Mouse (Mus musculus) megakaryocyte, embryonic 14.5 days (primary cell): ENCODE results near the gene Cda. TPM values are rescaled to one million over a fixed set of nuclear protein-coding genes. Genes with fewer than 3 reads are reported as not detected.
"Not testable (repeated sequence)": the region's sequence is repeated elsewhere in the genome, so short reads cannot be mapped to it uniquely, and the experiment has no call there.

Experiments
- H3K27me3 ChIP-seq: replicated peaks from 2 replicates; pipeline ENCODE3; 2012; ENCODE audit warnings: inconsistent platforms
- H3K36me3 ChIP-seq: replicated peaks from 2 replicates; pipeline ENCODE3; 2012; ENCODE audit warnings: low read length, inconsistent platforms, mixed read lengths
- H3K4me1 ChIP-seq: 2 replicates; pipeline ENCODE4 v1.6.1; 2012; ENCODE audit warnings: inconsistent platforms
- H3K4me3 ChIP-seq: replicated peaks from 2 replicates; pipeline ENCODE3; 2012; ENCODE audit warnings: moderate library complexity, mild to moderate bottlenecking, inconsistent platforms
- H3K9me3 ChIP-seq: 2 replicates; pipeline ENCODE4 v1.6.1; 2012; ENCODE audit warnings: inconsistent platforms
- FLI1 ChIP-seq: IDR thresholded peaks from 2 replicates; pipeline ENCODE4 v1.6.1; 2012; ENCODE audit warnings: low read length, inconsistent platforms, mixed read lengths
- GATA1 ChIP-seq: IDR thresholded peaks from 3 replicates; pipeline ENCODE4 v1.6.1; 2012; ENCODE audit warnings: mixed read lengths, low read length, inconsistent platforms, borderline replicate concordance
- polyA plus RNA-seq: library from polyadenylated mRNA; stranded (reverse); fragments of >175 nt; gene quantifications from 2 replicates; pipeline ENCODE4 v1.2.3, GENCODE M21; 2012; ENCODE audit warnings: low replicate concordance; ENCODE audit not compliant: insufficient read depth

Gene Cda
- polyA plus RNA-seq, 1 experiment = 14.9 TPM

GRCm38 (mm10) chr4:138337341-138337740 is 30.5 kb downstream of the Cda start:
- peaks cover 68% of the 10 kb centered on the region for H3K27me3 ChIP-seq
- TF ChIP-seq GATA1 = no peak
- TF ChIP-seq FLI1 = no peak
- H3K9me3 ChIP-seq = no peaks in the 10 kb centered on the region
- H3K4me1 ChIP-seq = peaks cover 17% of the 10 kb centered on the region
- H3K36me3 ChIP-seq = no peaks in the 10 kb centered on the region
- no peak overlapping the region for H3K4me3 ChIP-seq

DNA sequence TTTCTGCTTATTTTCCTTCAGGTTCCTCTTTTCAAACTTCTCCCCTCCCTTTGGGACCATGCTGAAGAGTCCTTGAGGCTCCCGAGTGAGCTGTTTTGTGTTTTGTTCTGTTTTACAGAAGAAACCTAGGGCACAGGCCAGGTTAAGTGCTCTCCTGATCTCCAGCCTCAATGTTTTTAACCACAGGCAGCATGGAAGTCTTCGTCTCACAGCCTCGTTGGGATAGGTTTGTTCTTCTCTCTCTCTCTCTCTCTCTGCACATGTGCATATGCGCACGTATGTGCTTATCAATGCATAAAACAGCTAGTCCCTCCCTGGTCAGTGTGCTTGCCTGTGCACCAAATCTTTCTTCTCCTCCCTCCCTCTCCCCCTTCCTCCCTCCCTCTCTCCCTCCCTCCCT is 30.9 kb downstream of the Cda start:
- TF ChIP-seq FLI1 (no peak), GATA1 (no peak)
- Histone ChIP-seq H3K27me3 (peaks cover 71% of the 10 kb centered on the region), H3K4me1 (peaks cover 17% of the 10 kb centered on the region), H3K4me3 (no peak overlapping the region), H3K36me3 (no peaks in the 10 kb centered on the region), H3K9me3 (no peaks in the 10 kb centered on the region)

DNA sequence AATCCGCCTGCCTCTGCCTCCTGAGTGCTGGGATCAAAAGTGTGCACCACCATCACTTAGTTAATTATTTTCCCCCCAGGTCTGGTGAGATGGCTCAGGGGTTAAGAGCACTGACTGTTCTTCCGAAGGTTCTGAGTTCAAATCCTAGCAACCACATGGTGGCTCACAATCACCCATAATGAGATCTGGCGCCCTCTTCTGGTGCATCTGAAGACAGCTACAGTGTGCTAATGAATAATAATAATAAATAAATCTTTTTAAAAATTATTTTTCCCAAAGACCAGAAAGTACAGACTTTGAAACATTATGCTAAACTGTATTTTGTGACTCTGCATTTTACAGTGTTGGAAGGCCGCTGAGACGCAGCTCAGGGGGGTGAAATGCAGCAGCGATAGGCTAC is 32.1 kb downstream of the Cda start:
- H3K36me3 ChIP-seq = no peaks in the 10 kb centered on the region
- H3K4me3 ChIP-seq = no peak overlapping the region
- H3K4me1 ChIP-seq = peaks cover 13% of the 10 kb centered on the region
- H3K9me3 ChIP-seq = no peaks in the 10 kb centered on the region
- TF ChIP-seq GATA1 (no peak), FLI1 (no peak)
- H3K27me3 ChIP-seq = peaks cover 72% of the 10 kb centered on the region

- Histone ChIP-seq H3K9me3 (no peaks in the 10 kb centered on the region), H3K36me3 (no peaks in the 10 kb centered on the region), H3K27me3 (peaks cover 72% of the 10 kb centered on the region), H3K4me3 (no peak overlapping the region), H3K4me1 (peaks cover 11% of the 10 kb centered on the region)
- no peak for TF ChIP-seq GATA1
- no peak for TF ChIP-seq FLI1
Observed at GRCm38 (mm10) chr4:138335036-138335435, 32.8 kb downstream of the Cda start.

DNA sequence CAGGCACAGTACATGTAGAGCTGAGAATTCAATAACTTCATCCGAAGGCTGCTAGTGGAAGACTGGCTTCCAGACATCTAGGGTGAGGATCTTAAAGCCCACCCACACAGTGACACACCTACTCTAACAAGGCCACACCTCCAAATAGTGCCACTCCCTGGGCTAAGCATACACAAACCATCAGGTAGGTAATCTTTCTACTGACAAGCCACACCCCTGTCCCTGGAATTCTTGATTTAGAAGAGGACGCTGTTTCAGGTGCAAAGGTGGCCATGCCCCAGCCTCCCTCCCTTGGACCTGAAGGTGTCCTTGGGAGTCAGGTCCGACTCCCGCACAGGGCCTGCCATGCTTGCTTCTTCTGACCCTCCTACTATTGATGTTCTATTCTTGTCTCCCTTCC is 34.7 kb downstream of the Cda start:
- Histone ChIP-seq H3K27me3 (peaks cover 75% of the 10 kb centered on the region), H3K9me3 (peaks cover 11% of the 10 kb centered on the region; the same call in 1 of the 2 replicates), H3K36me3 (no peaks in the 10 kb centered on the region), H3K4me1 (peaks cover 9% of the 10 kb centered on the region; the same call in 1 of the 2 replicates), H3K4me3 (no peak overlapping the region)
- TF ChIP-seq FLI1 = no peak
- no peak for TF ChIP-seq GATA1

GRCm38 (mm10) chr4:138331647-138332046 is 36.1 kb downstream of the Cda start:
- no peaks in the 10 kb centered on the region for H3K36me3 ChIP-seq
- peaks cover 4% of the 10 kb centered on the region for H3K4me1 ChIP-seq
- H3K9me3 ChIP-seq = peaks cover 15% of the 10 kb centered on the region; the same call in 1 of the 2 replicates
- TF ChIP-seq FLI1 (no peak), GATA1 (no peak)
- H3K4me3 ChIP-seq = no peak overlapping the region
- peaks cover 64% of the 10 kb centered on the region for H3K27me3 ChIP-seq

GRCm38 (mm10) chr4:138330264-138330671 is 37.5 kb downstream of the Cda start:
- H3K9me3 ChIP-seq = peaks cover 15% of the 10 kb centered on the region; the same call in 1 of the 2 replicates
- peaks cover 64% of the 10 kb centered on the region for H3K27me3 ChIP-seq
- no peak overlapping the region for H3K4me3 ChIP-seq
- H3K36me3 ChIP-seq = no peaks in the 10 kb centered on the region
- peaks cover 11% of the 10 kb centered on the region for H3K4me1 ChIP-seq
- TF ChIP-seq GATA1 = no peak
- no peak for TF ChIP-seq FLI1

- peaks cover 45% of the 10 kb centered on the region for H3K27me3 ChIP-seq
- no peak for TF ChIP-seq GATA1
- no peak for TF ChIP-seq FLI1
- H3K4me3 ChIP-seq = no peak overlapping the region
- peaks cover 15% of the 10 kb centered on the region; the same call in 1 of the 2 replicates for H3K9me3 ChIP-seq
- H3K36me3 ChIP-seq = no peaks in the 10 kb centered on the region
- H3K4me1 ChIP-seq = peaks cover 24% of the 10 kb centered on the region
Observed at GRCm38 (mm10) chr4:138327891-138328470, 39.8 kb downstream of the Cda start.

DNA sequence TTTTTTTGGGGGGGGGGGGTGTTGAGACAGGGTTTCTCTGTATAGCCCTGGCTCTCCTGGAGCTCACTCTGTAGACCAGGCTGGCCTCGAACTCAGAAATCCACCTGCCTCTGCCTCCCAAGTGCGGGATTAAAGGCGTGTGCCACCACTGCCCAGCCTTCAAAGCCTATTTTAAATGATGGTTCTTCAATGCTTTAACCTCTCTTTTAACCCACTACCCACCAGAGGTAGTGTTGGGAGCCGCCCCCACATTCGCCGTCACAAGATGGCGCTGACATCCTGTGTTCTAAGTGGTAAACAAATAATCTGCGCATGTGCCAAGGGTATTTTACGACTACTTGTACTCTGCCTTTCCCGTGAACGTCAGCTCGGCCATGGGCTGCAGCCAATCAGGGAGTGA is 40.6 kb downstream of the Cda start:
- H3K4me3 ChIP-seq, H3K36me3 ChIP-seq: not testable (repeated sequence)
- Histone ChIP-seq H3K4me1 (peaks cover 26% of the 10 kb centered on the region), H3K27me3 (peaks cover 39% of the 10 kb centered on the region), H3K9me3 (peaks cover 15% of the 10 kb centered on the region; the same call in 1 of the 2 replicates)

GRCm38 (mm10) chr4:138326077-138326695 is 41.6 kb downstream of the Cda start, which contains the start of gene Pink1:
Pink1 (minus strand) TSS chr4:138326307.
- Histone ChIP-seq H3K36me3 (no peaks in the 10 kb centered on the region), H3K4me1 (peaks cover 36% of the 10 kb centered on the region), H3K27me3 (peaks cover 32% of the 10 kb centered on the region), H3K4me3 (peak within 1 kb of the TSS; percentile 94), H3K9me3 (peaks cover 15% of the 10 kb centered on the region; the same call in 1 of the 2 replicates)
- no peak for TF ChIP-seq FLI1
- TF ChIP-seq GATA1 = no peak
